Mouse (Mus musculus): Measurements from ENCODE around the gene Gm10320.

DNA sequence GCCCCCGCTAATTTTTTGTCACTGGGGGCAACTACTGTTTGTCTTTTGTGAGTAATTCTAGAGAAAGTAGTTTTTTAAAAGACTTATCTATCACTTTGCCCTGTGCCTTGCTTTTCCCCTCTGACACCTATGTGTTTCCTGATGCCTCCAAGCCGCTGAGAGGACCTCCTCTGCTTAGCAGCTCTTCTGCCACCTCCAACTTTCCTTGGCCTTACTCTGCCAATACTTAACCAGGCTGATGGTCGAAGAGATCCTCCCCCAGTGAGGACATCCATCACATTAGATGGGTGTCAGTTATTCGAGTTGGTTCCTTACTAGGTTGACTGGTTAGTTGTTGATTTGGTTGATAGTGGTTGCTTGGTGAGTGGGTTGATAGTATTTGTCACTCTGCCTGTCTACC, 14.7 kb upstream of the Gm10320 start:
- TF ChIP-seq CTCF (IDR thresholded peaks at IDR 0.05): no peak
- no peak for TF ChIP-seq EP300 (IDR thresholded peaks at IDR 0.05)
